Mouse (Mus musculus) testis, adult 2 months (tissue): ENCODE data around the gene Olfr160.

Source experiments
- CTCF ChIP-seq: fragments of 200-500 bp; IDR thresholded peaks from 2 replicates; pipeline ENCODE4 v1.5.1; 2012; ENCODE audit warnings: low read depth, mild to moderate bottlenecking, inconsistent platforms, low read length, moderate library complexity; ENCODE audit not compliant: control insufficient read depth, insufficient read depth, insufficient replicate concordance
- POLR2A ChIP-seq: fragments of 200-500 bp; IDR thresholded peaks from 2 replicates; pipeline ENCODE4 v1.6.1; 2012; ENCODE audit warnings: low read depth, mild to moderate bottlenecking, inconsistent platforms, low read length, moderate library complexity; ENCODE audit not compliant: control insufficient read depth

- TF ChIP-seq POLR2A (no peak), CTCF (no peak)
Measured at GRCm38 (mm10) chr9:37752006-37752405, 36.0 kb upstream of the Olfr160 start.
